1 mouse cellular context compared by ENCODE assay signal in the genomic region with DNA sequence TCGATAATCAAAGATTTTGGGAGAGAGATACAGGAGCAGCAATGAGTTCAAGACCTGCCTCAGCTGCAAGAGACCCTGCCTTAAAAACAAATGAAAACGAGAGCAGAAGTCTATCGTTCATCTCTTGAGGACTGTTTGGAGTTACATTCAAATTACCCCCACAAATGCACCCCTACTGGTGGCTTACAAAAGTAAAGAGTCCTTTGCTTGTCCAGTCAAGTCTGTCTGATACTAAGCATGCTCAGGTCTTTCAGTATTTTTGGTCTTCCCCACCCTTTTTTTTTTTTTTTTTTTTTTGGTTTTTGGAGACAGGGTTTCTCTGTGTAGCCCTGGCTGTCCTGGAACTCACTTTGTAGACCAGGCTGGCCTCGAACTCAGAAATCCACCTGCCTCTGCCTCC.
TF ChIP-seq lines count a peak whose summit lies in the region.

No protein-coding gene starts in this region.

TF ChIP-seq in CH12.LX, 34 proteins besides CTCF, POLR2A, EP300 and RAD21:
- 0 out of 2 replicates have a peak, but pooled peaks have one; percentile 18 for TF ChIP-seq MXI1 (IDR thresholded peaks at IDR 0.05; ENCODE audit: low read depth, low read length)
- 0 out of 2 replicates have a peak, but pooled peaks have one; percentile 36 for TF ChIP-seq NRF1 (IDR thresholded peaks at IDR 0.05; ENCODE audit: low read depth, low read length)
- TF ChIP-seq ZNF384 (IDR thresholded peaks at IDR 0.05; ENCODE audit: low read depth, low read length) = peak; percentile 57
- TF ChIP-seq MYC (IDR thresholded peaks at IDR 0.05; ENCODE audit: low read depth, low read length) = peak; percentile 45; the same call in 1 of the 2 replicates
